20 mouse cellular contexts compared by ENCODE assay signal in genomic region chr12:4731629-4732028, GRCm38 (mm10). TPM values are rescaled to one million over a fixed set of nuclear protein-coding genes. Genes with fewer than 3 reads are reported as not detected.
"Had no signal": no experiment of that assay in that cellular context is flagged by ENCODE, and none has a peak within 500 bp of the region (broad histone marks: within the 10 kb centered on the region; RNA-seq: fewer than 3 reads in every experiment).

No protein-coding gene starts in this region.

- H3K36me3 ChIP-seq: limb, embryonic 10.5 days; limb, embryonic 13.5 days; liver, embryonic 12.5 days; liver, embryonic 15.5 days had no signal

- H3K4me2 ChIP-seq: hindbrain, embryonic 14.5 days; limb, embryonic 13.5 days; liver, embryonic 12.5 days; liver, embryonic 15.5 days; midbrain, embryonic 11.5 days had no signal

- ATAC-seq: hindbrain, postnatal 0 days; inflammation-experienced regulatory T-cells, adult 6 months; intestine, embryonic 16.5 days; liver, embryonic 12.5 days had no signal

- H3K9me3 ChIP-seq: limb, embryonic 10.5 days; limb, embryonic 13.5 days; liver, embryonic 12.5 days; liver, embryonic 15.5 days had no signal

- H3K4me3 ChIP-seq: layer of hippocampus, adult 2 months; limb, embryonic 10.5 days; limb, embryonic 13.5 days; liver, embryonic 12.5 days; liver, embryonic 15.5 days had no signal

- H3K27me3 ChIP-seq: limb, embryonic 13.5 days; liver, embryonic 15.5 days had no signal

- H3K4me1 ChIP-seq: limb, embryonic 13.5 days; liver, embryonic 12.5 days; liver, embryonic 15.5 days had no signal

- H3K9ac ChIP-seq: hindbrain, embryonic 14.5 days; limb, embryonic 13.5 days; liver, embryonic 12.5 days; liver, embryonic 15.5 days had no signal

- H3K27ac ChIP-seq: hindbrain, embryonic 14.5 days; hindbrain, postnatal 0 days; layer of hippocampus, adult 2 months; limb, embryonic 10.5 days; limb, embryonic 13.5 days; liver, embryonic 12.5 days; liver, embryonic 15.5 days had no signal

- DNase-seq: kidney, adult 8-10 months; layer of hippocampus, adult 9-11 months; liver; lung, postnatal 14 days; midbrain, embryonic 14.5 days; thymus, adult 18-20 months; thymus, postnatal 36 days had no signal

RNA-seq across cellular contexts. Expression of gene Fam228a, which starts 6.6 kb away (rescaled TPM):
- polyA plus RNA-seq: large intestine, adult 2 months; neural tube, embryonic 11.5 days; small intestine, adult 2 months had no signal

RNA-seq across cellular contexts. Expression of gene Pfn4, which starts 37.2 kb away (rescaled TPM):
- polyA plus RNA-seq: inflammation-experienced regulatory T-cells, adult 6 months; small intestine, adult 2 months had no signal

RNA-seq across cellular contexts. Expression of gene Fam228b, which starts 37.4 kb away (rescaled TPM):
- polyA plus RNA-seq: small intestine, adult 2 months had no signal
